Mouse (Mus musculus): ENCODE results near the gene Zbtb9. TPM values are rescaled to one million over a fixed set of nuclear protein-coding genes. Genes with fewer than 3 reads are reported as not detected.

The Zbtb9 gene
- total RNA-seq, 1 experiment = 8.2 TPM

DNA sequence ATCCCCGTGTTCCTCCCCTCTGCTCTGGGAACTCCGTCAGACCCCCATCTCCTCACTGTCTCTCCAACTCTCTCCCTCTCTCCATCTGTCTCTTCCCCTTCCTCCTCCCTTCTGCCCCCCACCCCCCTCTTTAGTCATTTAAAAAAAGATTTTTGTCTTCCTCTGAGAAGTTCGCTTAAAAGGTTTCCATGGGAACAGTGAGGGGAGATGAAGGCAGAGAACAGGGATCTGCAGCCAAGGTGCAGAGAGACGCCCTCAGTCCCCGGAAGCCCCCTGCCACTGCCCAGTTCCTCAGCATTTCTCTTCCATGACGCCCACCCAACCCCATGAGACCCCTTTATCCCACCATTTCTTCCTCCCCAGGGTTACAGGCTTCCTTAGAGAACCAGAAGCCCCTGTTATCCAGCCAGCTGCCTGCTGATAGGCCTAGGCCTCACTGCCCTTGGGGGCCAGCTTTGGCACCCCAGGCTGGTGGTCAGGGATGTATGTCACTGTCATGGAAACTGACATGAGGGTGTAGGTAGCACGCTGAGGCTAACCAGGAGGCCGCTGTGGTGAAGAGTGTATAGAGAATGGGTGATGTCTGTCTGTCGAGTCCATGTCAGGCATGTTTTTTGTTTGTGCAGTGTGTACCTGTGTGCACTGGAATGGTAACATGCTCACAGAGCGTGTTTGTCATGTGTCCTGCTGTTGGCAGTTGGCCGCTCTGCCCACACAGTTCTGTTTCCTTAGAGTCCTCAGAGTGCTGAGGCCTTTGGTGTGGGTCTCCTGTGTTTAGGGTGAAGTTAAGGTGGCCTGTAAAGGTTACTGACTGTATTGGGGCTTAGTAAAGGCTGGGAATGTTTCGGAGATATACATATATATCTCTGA, 25.5 kb upstream of the Zbtb9 start:
- Histone ChIP-seq H3K4me3 (ENCODE audit: insufficient read depth in 1 of 2, low read depth in 1 of 2, low read length in 2 of 2, poor library complexity in 1 of 2, severe bottlenecking in 1 of 2) (0 out of 4 replicates have a peak overlapping the region, but pooled peaks have one; percentile 26 to 65), H3K4me1 (ENCODE audit: control insufficient read depth in 2 of 2, insufficient read depth in 2 of 2, low read length in 2 of 2, poor library complexity in 1 of 2) (peaks cover 0 to 27% of the 10 kb centered on the region in 2 experiments; a peak in 2 of 4 replicates), H3K9me3 (ENCODE audit: control insufficient read depth, insufficient read depth, low read depth, low read length) (no peaks in the 10 kb centered on the region), H3K36me3 (ENCODE audit: control insufficient read depth, insufficient read depth, low read length, poor library complexity, severe bottlenecking) (no peaks in the 10 kb centered on the region), H3K27ac (ENCODE audit: insufficient read depth, low read depth, low read length, poor library complexity, severe bottlenecking) (no peak overlapping the region), H3K9ac (ENCODE audit: insufficient read depth, low read depth, low read length, poor library complexity, severe bottlenecking) (no peak overlapping the region)
- DNase-seq (ENCODE audit: low read depth, low spot score) = no peak
- TF ChIP-seq ZNF384 (IDR thresholded peaks at IDR 0.05; ENCODE audit: low read depth, low read length) (no peak), ZC3H11A (IDR thresholded peaks at IDR 0.05; ENCODE audit: borderline replicate concordance, low read depth, low read length) (no peak), CHD2 (IDR thresholded peaks at IDR 0.05; ENCODE audit: low read depth, low read length) (no peak), HCFC1 (IDR thresholded peaks at IDR 0.05; ENCODE audit: borderline replicate concordance, insufficient read depth, low read length) (no peak), MAFK (IDR thresholded peaks at IDR 0.05; ENCODE audit: insufficient read depth, low read depth, low read length) (no peak)
- in situ Hi-C loops (cut with MboI; ENCODE audit: low sequenced_read_pairs in 2 of 2, unreplicated experiment in 2 of 2) = no loop called here

DNA sequence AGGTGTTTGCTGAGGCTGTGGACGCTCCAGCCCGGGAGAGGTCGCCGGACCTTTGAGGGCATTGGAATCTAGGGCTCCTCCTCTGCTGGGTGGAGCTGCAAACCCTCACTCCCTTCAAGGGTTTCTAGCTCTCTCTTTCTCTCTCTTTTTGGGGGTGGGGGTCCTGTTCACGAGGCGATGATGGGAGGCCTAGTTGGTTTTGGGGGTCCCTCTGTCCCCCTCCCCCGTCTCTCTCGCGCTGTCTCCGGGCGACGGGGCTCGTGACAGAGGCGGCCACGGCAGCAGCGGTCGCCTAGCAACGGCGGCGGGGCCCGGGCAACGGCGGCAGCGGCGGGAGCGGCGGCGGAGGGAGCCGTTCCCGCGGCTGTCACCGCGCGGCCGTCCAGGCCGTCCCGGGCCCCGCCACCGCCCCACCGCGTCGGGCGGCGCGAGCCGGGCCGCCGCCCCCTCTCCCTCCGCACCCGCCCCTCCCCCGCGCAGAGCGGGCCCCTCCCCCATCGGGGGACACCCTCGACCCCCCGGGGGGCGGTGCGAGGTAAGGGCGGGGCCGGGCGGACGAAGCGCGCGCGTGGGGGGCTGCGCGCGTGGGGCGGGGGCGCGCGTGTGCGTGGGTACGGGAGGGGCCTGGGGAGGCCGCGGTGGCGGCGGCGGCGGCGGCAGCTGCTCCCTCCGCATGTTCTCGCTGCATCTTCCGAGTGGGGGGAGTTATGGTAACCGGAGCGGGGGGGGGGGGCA, 24.5 kb upstream of the Zbtb9 start:
- H3K36me3 ChIP-seq (ENCODE audit: control insufficient read depth, insufficient read depth, low read length, poor library complexity, severe bottlenecking) = no peaks in the 10 kb centered on the region; the same call in 1 of the 2 replicates
- peaks cover 0 to 37% of the 10 kb centered on the region in 2 experiments; a peak in 2 of 4 replicates for H3K4me1 ChIP-seq (ENCODE audit: control insufficient read depth in 2 of 2, insufficient read depth in 2 of 2, low read length in 2 of 2, poor library complexity in 1 of 2)
- no peaks in the 10 kb centered on the region for H3K9me3 ChIP-seq (ENCODE audit: control insufficient read depth, insufficient read depth, low read depth, low read length)
- peak overlapping the region; percentile 50 to 77 for H3K4me3 ChIP-seq (ENCODE audit: insufficient read depth in 1 of 2, low read depth in 1 of 2, low read length in 2 of 2, poor library complexity in 1 of 2, severe bottlenecking in 1 of 2)
- no peak for DNase-seq (ENCODE audit: low read depth, low spot score)
- no peak overlapping the region for H3K27ac ChIP-seq (ENCODE audit: insufficient read depth, low read depth, low read length, poor library complexity, severe bottlenecking)
- peak overlapping the region; percentile 69 for H3K9ac ChIP-seq (ENCODE audit: insufficient read depth, low read depth, low read length, poor library complexity, severe bottlenecking)
- in situ Hi-C loops (cut with MboI; ENCODE audit: low sequenced_read_pairs in 2 of 2, unreplicated experiment in 2 of 2) = no loop called here
- TF ChIP-seq MAFK (IDR thresholded peaks at IDR 0.05; ENCODE audit: insufficient read depth, low read depth, low read length) = no peak
- no peak for TF ChIP-seq CHD2 (IDR thresholded peaks at IDR 0.05; ENCODE audit: low read depth, low read length)
- no peak for TF ChIP-seq HCFC1 (IDR thresholded peaks at IDR 0.05; ENCODE audit: borderline replicate concordance, insufficient read depth, low read length)
- no peak for TF ChIP-seq ZNF384 (IDR thresholded peaks at IDR 0.05; ENCODE audit: low read depth, low read length)
- no peak for TF ChIP-seq ZC3H11A (IDR thresholded peaks at IDR 0.05; ENCODE audit: borderline replicate concordance, low read depth, low read length)

DNA sequence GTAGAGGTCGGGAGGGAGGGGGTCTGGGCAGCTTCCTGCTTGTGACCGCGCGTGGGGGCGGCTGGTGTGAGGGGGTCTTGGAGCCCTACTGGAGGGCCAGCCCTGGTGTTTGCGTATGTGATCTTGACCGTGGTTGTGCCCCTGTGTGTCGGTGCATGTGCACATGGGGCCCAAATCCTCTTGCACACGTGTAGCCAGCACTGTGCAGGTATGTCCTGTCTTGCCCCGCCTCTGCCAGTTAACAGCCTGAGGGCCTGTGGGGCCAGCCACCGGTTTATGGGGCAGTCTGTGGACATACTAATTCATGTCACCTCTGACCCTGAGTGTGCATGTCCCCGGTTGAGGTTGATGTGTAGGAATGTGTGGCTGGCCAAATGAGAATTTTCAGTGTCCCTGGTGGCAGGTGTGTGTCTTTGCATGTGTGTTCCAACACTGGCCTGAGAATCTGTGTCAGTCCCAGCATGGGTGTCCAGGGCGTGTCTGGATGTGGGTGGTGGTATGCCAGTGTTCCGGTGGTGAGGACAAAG, 23.9 kb upstream of the Zbtb9 start:
- Histone ChIP-seq H3K27ac (ENCODE audit: insufficient read depth, low read depth, low read length, poor library complexity, severe bottlenecking) (no peak overlapping the region), H3K4me3 (ENCODE audit: insufficient read depth in 1 of 2, low read depth in 1 of 2, low read length in 2 of 2, poor library complexity in 1 of 2, severe bottlenecking in 1 of 2) (peak overlapping the region; percentile 41 to 77), H3K4me1 (ENCODE audit: control insufficient read depth in 2 of 2, insufficient read depth in 2 of 2, low read length in 2 of 2, poor library complexity in 1 of 2) (peaks cover 0 to 41% of the 10 kb centered on the region in 2 experiments; a peak in 2 of 4 replicates), H3K9ac (ENCODE audit: insufficient read depth, low read depth, low read length, poor library complexity, severe bottlenecking) (peak overlapping the region; percentile 24; the same call in 1 of the 2 replicates), H3K9me3 (ENCODE audit: control insufficient read depth, insufficient read depth, low read depth, low read length) (no peaks in the 10 kb centered on the region), H3K36me3 (ENCODE audit: control insufficient read depth, insufficient read depth, low read length, poor library complexity, severe bottlenecking) (no peaks in the 10 kb centered on the region; the same call in 1 of the 2 replicates)
- DNase-seq (ENCODE audit: low read depth, low spot score) = no peak
- no peak for TF ChIP-seq ZC3H11A (IDR thresholded peaks at IDR 0.05; ENCODE audit: borderline replicate concordance, low read depth, low read length)
- in situ Hi-C loops (cut with MboI; ENCODE audit: low sequenced_read_pairs in 2 of 2, unreplicated experiment in 2 of 2) = no loop called here

DNA sequence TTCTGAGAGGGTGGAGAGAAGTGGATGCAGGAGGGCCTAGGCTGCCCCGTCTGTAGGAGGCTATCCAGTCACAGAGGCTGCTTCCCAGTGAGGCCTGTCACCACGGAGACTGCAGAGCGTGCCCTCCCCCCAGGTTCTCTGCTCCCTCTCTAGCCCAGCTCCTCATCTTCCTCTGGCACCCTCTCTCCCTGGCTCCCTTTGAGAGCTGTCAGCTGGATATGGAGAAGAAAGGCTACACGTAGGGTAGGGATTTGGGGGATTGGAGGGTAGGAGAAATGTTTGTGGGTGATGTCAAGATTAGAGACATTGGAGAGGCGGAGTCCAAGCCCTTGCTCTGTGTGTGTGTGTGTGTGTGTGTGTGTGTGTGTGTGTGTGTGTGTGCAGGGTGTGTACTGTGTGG, 23.1 kb upstream of the Zbtb9 start:
- Histone ChIP-seq H3K4me3 (ENCODE audit: insufficient read depth in 1 of 2, low read depth in 1 of 2, low read length in 2 of 2, poor library complexity in 1 of 2, severe bottlenecking in 1 of 2) (no peak overlapping the region), H3K27ac (ENCODE audit: insufficient read depth, low read depth, low read length, poor library complexity, severe bottlenecking) (no peak overlapping the region), H3K9ac (ENCODE audit: insufficient read depth, low read depth, low read length, poor library complexity, severe bottlenecking) (no peak overlapping the region), H3K9me3 (ENCODE audit: control insufficient read depth, insufficient read depth, low read depth, low read length) (no peaks in the 10 kb centered on the region), H3K4me1 (ENCODE audit: control insufficient read depth in 2 of 2, insufficient read depth in 2 of 2, low read length in 2 of 2, poor library complexity in 1 of 2) (peaks cover 2 to 38% of the 10 kb centered on the region in 2 experiments; a peak in 2 of 4 replicates), H3K36me3 (ENCODE audit: control insufficient read depth, insufficient read depth, low read length, poor library complexity, severe bottlenecking) (peaks cover 2% of the 10 kb centered on the region; the same call in 1 of the 2 replicates)
- in situ Hi-C loops (cut with MboI; ENCODE audit: low sequenced_read_pairs in 2 of 2, unreplicated experiment in 2 of 2) = no loop called here
- no peak for DNase-seq (ENCODE audit: low read depth, low spot score)
- TF ChIP-seq CHD2 (IDR thresholded peaks at IDR 0.05; ENCODE audit: low read depth, low read length) = no peak
- no peak for TF ChIP-seq HCFC1 (IDR thresholded peaks at IDR 0.05; ENCODE audit: borderline replicate concordance, insufficient read depth, low read length)
- no peak for TF ChIP-seq ZC3H11A (IDR thresholded peaks at IDR 0.05; ENCODE audit: borderline replicate concordance, low read depth, low read length)

Measured in ES-E14 (cell line).